Mouse (Mus musculus): Measurements from ENCODE around the gene Gng4. TPM values are rescaled to one million over a fixed set of nuclear protein-coding genes. Genes with fewer than 3 reads are reported as not detected.

Gng4 gene
- polyA plus RNA-seq, 1 experiment from 2014 or later, result 0.08 TPM

- no peak for ATAC-seq (ENCODE audit: low read depth)
- WGBS (ENCODE audit: insufficient replicate concordance), result 55% methylated on average over 2 of the region's 2 CpGs
- Histone ChIP-seq H3K4me2 (no peak overlapping the region), H3K9ac (no peak overlapping the region), H3K4me1 (replicated peaks) (no peaks in the 10 kb centered on the region), H3K4me3 (replicated peaks) (no peak overlapping the region), H3K36me3 (no peaks in the 10 kb centered on the region), H3K27me3 (no peaks in the 10 kb centered on the region), H3K9me3 (replicated peaks) (no peaks in the 10 kb centered on the region), H3K27ac (no peak overlapping the region)
- DNase-seq, result no peak
Measured at GRCm38 (mm10) chr13:13866339-13866738, 82.5 kb downstream of the Gng4 start.

GRCm38 (mm10) chr13:13867078-13867759 is 83.4 kb downstream of the Gng4 start:
- H3K36me3 ChIP-seq, result no peaks in the 10 kb centered on the region
- 64% methylated on average over 2 of the region's 2 CpGs for WGBS (ENCODE audit: insufficient replicate concordance)
- H3K4me1 ChIP-seq (replicated peaks), result no peaks in the 10 kb centered on the region
- no peaks in the 10 kb centered on the region for H3K9me3 ChIP-seq (replicated peaks)
- no peak overlapping the region for H3K9ac ChIP-seq
- no peak overlapping the region for H3K4me2 ChIP-seq
- no peaks in the 10 kb centered on the region for H3K27me3 ChIP-seq
- H3K27ac ChIP-seq, result no peak overlapping the region
- ATAC-seq (ENCODE audit: low read depth) (no peak), DNase-seq (no peak)
- no peak overlapping the region for H3K4me3 ChIP-seq (replicated peaks)

- H3K36me3 ChIP-seq, result no peaks in the 10 kb centered on the region
- ATAC-seq (ENCODE audit: low read depth), result no peak
- no peaks in the 10 kb centered on the region for H3K27me3 ChIP-seq
- H3K27ac ChIP-seq, result no peak overlapping the region
- no peak for DNase-seq
- H3K4me3 ChIP-seq (replicated peaks), result no peak overlapping the region
- H3K9ac ChIP-seq, result no peak overlapping the region
- no peaks in the 10 kb centered on the region for H3K4me1 ChIP-seq (replicated peaks)
- H3K4me2 ChIP-seq, result no peak overlapping the region
- H3K9me3 ChIP-seq (replicated peaks), result no peaks in the 10 kb centered on the region
- 35% methylated on average over 3 of the region's 3 CpGs for WGBS (ENCODE audit: insufficient replicate concordance)
Measured at GRCm38 (mm10) chr13:13867922-13868321, 84.1 kb downstream of the Gng4 start.

Other genes starting within 250 kb of the Gng4 start
- gene Lyst, start 193.7 kb upstream of the Gng4 start, polyA plus RNA-seq (2015; fragmentation: Nextera tagmentation; extraction: Ambion mirVana), result 1.4 and 2.2 TPM in 2 replicates
- 26.7 and 32.8 TPM in 2 replicates for gene B3galnt2, start 170.4 kb downstream of the Gng4 start, polyA plus RNA-seq (2015; fragmentation: Nextera tagmentation; extraction: Ambion mirVana)

Data from liver, embryonic 13.5 days (tissue).